Mouse (Mus musculus) hindbrain, embryonic 14.5 days (tissue): Measurements from ENCODE around the gene Numb. TPM values are rescaled to one million over a fixed set of nuclear protein-coding genes. Genes with fewer than 3 reads are reported as not detected.
"Not testable (repeated sequence)": the region's sequence is repeated elsewhere in the genome, so short reads cannot be mapped to it uniquely, and the experiment has no call there.

Source experiments
- ATAC-seq: fragments of 200-750 bp; cut with Nextera tagmentation; 2 replicates; pipeline ENCODE4 v1.8.0; 2017; ENCODE audit warnings: moderate number of reproducible peaks, mild to moderate bottlenecking, moderate TSS enrichment, moderate library complexity; ENCODE audit not compliant: low FRiP score
- DNase-seq: peaks from one replicate; pipeline ENCODE4 v3.0.0-alpha.2; 2015; ENCODE audit warnings: low spot score
- H3K27ac ChIP-seq: fragments of 300-500 bp; sonication (generic); 2 replicates; pipeline ENCODE4 v1.5.1; 2014; ENCODE audit warnings: mild to moderate bottlenecking, moderate library complexity
- H3K27me3 ChIP-seq: fragments of 300-500 bp; sonication (generic); 2 replicates; pipeline ENCODE4 v1.6.1; 2014; ENCODE audit warnings: mild to moderate bottlenecking, low read length, mixed read lengths; ENCODE audit not compliant: control insufficient read depth, insufficient read depth
- H3K36me3 ChIP-seq: fragments of 300-500 bp; sonication (generic); replicated peaks from 2 replicates; pipeline ENCODE4 v1.6.1; 2014; ENCODE audit not compliant: control insufficient read depth, insufficient read depth
- H3K4me1 ChIP-seq: fragments of 300-500 bp; sonication (generic); replicated peaks from 2 replicates; pipeline ENCODE4 v1.6.1; 2014; ENCODE audit warnings: antibody characterized with exemption, low read length, mixed read lengths; ENCODE audit not compliant: control insufficient read depth, insufficient read depth
- H3K4me2 ChIP-seq: fragments of 300-500 bp; sonication (generic); replicated peaks from 2 replicates; pipeline ENCODE4 v1.6.1; 2014; ENCODE audit warnings: mild to moderate bottlenecking, moderate library complexity
- H3K4me3 ChIP-seq: fragments of 300-500 bp; sonication (generic); replicated peaks from 2 replicates; pipeline ENCODE4 v1.5.1; 2014; ENCODE audit warnings: mild to moderate bottlenecking, low read length
- H3K9ac ChIP-seq: fragments of 300-500 bp; sonication (generic); 2 replicates; pipeline ENCODE4 v1.6.1; 2014
- H3K9me3 ChIP-seq: fragments of 300-500 bp; sonication (generic); 2 replicates; pipeline ENCODE4 v1.6.1; 2016; ENCODE audit warnings: low read length; ENCODE audit not compliant: control insufficient read depth
- WGBS: fragments of 180-500 bp; shearing (Covaris S2); extraction: QIAGEN DNeasy Blood & Tissue Kit; methylation state at CpG from one replicate; pipeline ENCODE4 v1.1.7; 2014; 5-methylcytosine and 5-hydroxymethylcytosine counted together
- polyA plus RNA-seq: library from polyadenylated mRNA; unstranded; fragments of >200 nt; fragmentation: Nextera tagmentation; extraction: Ambion mirVana; gene quantifications from 2 replicates; pipeline ENCODE4 v1.2.1, GENCODE M21; 2014

The Numb gene
- polyA plus RNA-seq, 1 experiment from 2014 or later, result 16.0 TPM

GRCm38 (mm10) chr12:83947260-83947811, 25.6 kb upstream of the Numb start:
- Histone ChIP-seq H3K4me1 (peaks cover 12% of the 10 kb centered on the region), H3K27ac (no peak overlapping the region), H3K4me2 (no peak overlapping the region), H3K9me3 (no peaks in the 10 kb centered on the region), H3K9ac (no peak overlapping the region), H3K4me3 (no peak overlapping the region), H3K36me3 (no peaks in the 10 kb centered on the region), H3K27me3 (no peaks in the 10 kb centered on the region)
- 87% methylated on average over 8 of the region's 8 CpGs for WGBS
- ATAC-seq (no peak), DNase-seq (no peak)

DNA sequence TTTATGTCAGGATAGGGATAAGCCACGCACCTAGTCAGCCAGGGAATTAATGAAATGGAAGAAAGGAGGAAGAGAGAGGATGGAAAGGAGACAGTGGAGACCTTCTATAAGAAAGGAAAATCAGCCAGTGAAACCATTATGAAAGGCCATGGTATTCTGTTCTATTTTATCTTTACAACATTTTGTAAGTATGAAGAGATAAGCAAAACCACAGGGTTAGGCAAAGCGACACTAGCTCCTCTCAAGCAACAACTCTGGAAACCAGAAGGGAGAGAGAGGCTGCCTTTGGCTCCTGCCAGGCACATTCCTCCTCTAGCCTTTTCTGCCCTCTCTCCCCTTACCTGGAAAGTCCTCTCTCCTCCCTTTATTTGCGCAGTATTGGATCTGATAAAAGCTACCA, 20.2 kb upstream of the Numb start:
- H3K27me3 ChIP-seq, result no peaks in the 10 kb centered on the region
- no peaks in the 10 kb centered on the region for H3K4me1 ChIP-seq
- H3K9ac ChIP-seq, result no peak overlapping the region
- H3K4me3 ChIP-seq, result no peak overlapping the region
- H3K9me3 ChIP-seq, result no peaks in the 10 kb centered on the region
- H3K4me2 ChIP-seq, result no peak overlapping the region
- no peak for ATAC-seq
- no peak for DNase-seq
- WGBS, result 87% methylated on average over 3 of the region's 3 CpGs
- H3K36me3 ChIP-seq, result no peaks in the 10 kb centered on the region
- no peak overlapping the region for H3K27ac ChIP-seq

- Histone ChIP-seq H3K4me2 (no peak overlapping the region), H3K27me3 (no peaks in the 10 kb centered on the region), H3K9me3 (no peaks in the 10 kb centered on the region), H3K4me3 (no peak overlapping the region), H3K36me3 (no peaks in the 10 kb centered on the region), H3K27ac (no peak overlapping the region), H3K9ac (no peak overlapping the region), H3K4me1 (no peaks in the 10 kb centered on the region)
- DNase-seq, result no peak
- no peak for ATAC-seq
- WGBS, result 67% methylated on average over 4 of the region's 4 CpGs
These were observed 18.3 kb upstream of the Numb start for GRCm38 (mm10) chr12:83940031-83940430.

GRCm38 (mm10) chr12:83939332-83939731, 17.6 kb upstream of the Numb start:
- Histone ChIP-seq H3K9me3 (no peaks in the 10 kb centered on the region), H3K4me2 (no peak overlapping the region), H3K27me3 (no peaks in the 10 kb centered on the region), H3K36me3 (no peaks in the 10 kb centered on the region), H3K4me3 (no peak overlapping the region), H3K27ac (no peak overlapping the region), H3K4me1 (no peaks in the 10 kb centered on the region), H3K9ac (no peak overlapping the region)
- DNase-seq (no peak), ATAC-seq (no peak)
- WGBS, result 62% methylated on average over 2 of the region's 2 CpGs

- H3K4me3 ChIP-seq, H3K4me1 ChIP-seq, H3K36me3 ChIP-seq, H3K9ac ChIP-seq, H3K27ac ChIP-seq, ATAC-seq, H3K4me2 ChIP-seq, H3K9me3 ChIP-seq, H3K27me3 ChIP-seq, DNase-seq: not testable (repeated sequence)
- 52% methylated on average over 1 of the region's 1 CpGs for WGBS
These were observed 16.9 kb upstream of the Numb start for GRCm38 (mm10) chr12:83938592-83938991.

- ATAC-seq (no peak), DNase-seq (no peak)
- no peak overlapping the region for H3K27ac ChIP-seq
- no peaks in the 10 kb centered on the region for H3K36me3 ChIP-seq
- H3K27me3 ChIP-seq, result no peaks in the 10 kb centered on the region
- no peak overlapping the region for H3K4me3 ChIP-seq
- H3K9ac ChIP-seq, result no peak overlapping the region
- no peaks in the 10 kb centered on the region for H3K9me3 ChIP-seq
- H3K4me2 ChIP-seq, result no peak overlapping the region
- WGBS, result 71% methylated on average over 10 of the region's 10 CpGs
- H3K4me1 ChIP-seq, result no peaks in the 10 kb centered on the region
These were observed 15.9 kb upstream of the Numb start for GRCm38 (mm10) chr12:83937600-83937999.

DNA sequence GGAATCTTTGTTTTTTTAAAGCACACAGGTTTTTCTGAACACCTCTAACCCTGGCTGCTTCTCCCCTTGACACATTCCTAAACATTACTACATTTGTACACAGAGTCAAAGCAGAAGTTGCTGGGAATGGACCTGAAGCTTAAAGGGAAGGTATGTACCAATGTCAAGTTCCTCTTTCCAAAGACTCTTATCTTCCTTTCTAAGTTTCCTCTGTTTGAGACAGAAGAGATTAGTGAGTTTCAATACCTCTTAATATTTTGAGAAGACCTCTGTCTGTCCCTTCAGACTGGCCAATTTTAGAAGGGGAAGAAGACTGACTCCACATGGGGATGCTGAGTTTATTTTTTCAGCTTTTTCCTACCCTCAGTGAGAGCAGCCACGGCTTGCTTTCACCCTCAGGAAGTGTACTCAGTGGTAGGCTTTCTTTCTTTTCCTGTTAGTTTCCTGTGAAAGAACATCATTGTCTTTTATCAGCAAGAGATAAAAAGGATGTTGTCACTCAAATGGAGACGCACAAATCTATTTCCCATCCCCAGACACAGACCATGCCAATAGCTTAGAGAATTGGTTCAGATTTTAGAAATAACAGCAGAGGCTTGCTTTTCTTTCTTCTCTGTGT, 7.6 kb upstream of the Numb start:
- Histone ChIP-seq H3K27me3 (no peaks in the 10 kb centered on the region), H3K4me2 (no peak overlapping the region), H3K27ac (no peak overlapping the region), H3K36me3 (no peaks in the 10 kb centered on the region), H3K9me3 (no peaks in the 10 kb centered on the region), H3K4me3 (no peak overlapping the region), H3K4me1 (no peaks in the 10 kb centered on the region), H3K9ac (no peak overlapping the region)
- no peak for DNase-seq
- 40% methylated on average over 2 of the region's 2 CpGs for WGBS
- ATAC-seq, result no peak

DNA sequence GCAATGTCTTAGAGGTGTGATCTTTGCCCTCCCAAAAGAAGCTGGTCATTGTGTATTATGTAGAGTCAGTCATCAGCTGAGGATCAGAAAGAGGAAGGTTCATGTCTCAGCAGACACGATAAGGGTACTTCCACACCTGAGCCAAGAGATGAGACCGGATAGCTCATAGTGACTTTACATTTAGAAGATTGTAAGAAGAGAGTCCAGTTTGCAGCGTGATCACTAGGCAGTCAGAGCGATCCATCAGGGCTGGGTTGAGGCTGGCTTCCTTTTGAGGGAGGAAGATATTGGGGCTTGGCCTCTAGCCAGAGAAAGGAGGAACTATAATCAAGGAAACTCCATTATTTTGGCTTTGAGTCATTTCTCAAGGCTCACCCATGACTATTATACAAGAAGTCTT, 6.0 kb upstream of the Numb start:
- H3K27ac ChIP-seq, result no peak overlapping the region

DNA sequence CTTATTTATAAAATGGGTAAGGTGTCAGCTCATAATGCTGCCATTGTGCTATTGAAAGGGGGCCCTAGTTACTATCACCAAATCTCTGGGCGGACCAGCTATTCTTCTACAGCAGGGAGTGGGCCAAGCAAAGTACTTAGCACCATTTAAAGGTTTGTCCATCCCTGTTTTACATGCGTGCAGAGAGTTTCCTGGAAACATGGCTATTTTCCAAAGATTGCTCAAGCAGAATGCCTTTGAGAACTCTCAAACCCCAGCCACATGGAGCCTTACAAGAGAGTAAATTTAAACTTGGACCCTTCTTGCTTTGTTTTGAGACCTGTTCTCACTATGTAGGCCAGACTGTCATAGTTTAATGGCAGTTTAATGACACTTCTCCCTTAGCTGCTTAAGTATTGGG, 4.3 kb upstream of the Numb start:
- no peak overlapping the region for H3K4me2 ChIP-seq
- DNase-seq (no peak), ATAC-seq (no peak)
- WGBS, result 69% methylated on average over 2 of the region's 2 CpGs
- H3K9ac ChIP-seq, result no peak overlapping the region
- no peaks in the 10 kb centered on the region for H3K27me3 ChIP-seq
- H3K4me3 ChIP-seq, result no peak overlapping the region
- no peak overlapping the region for H3K27ac ChIP-seq
- no peaks in the 10 kb centered on the region for H3K9me3 ChIP-seq
- H3K4me1 ChIP-seq, result peaks cover 8% of the 10 kb centered on the region
- no peaks in the 10 kb centered on the region for H3K36me3 ChIP-seq

More for the DNA sequence above, 6.0 kb upstream of the Numb start:
- H3K4me1 ChIP-seq, result peaks cover 6% of the 10 kb centered on the region
- ATAC-seq (no peak), DNase-seq (no peak)
- WGBS, result 86% methylated on average over 4 of the region's 4 CpGs
- H3K4me3 ChIP-seq, result no peak overlapping the region
- no peaks in the 10 kb centered on the region for H3K36me3 ChIP-seq
- no peaks in the 10 kb centered on the region for H3K9me3 ChIP-seq
- no peak overlapping the region for H3K4me2 ChIP-seq
- no peaks in the 10 kb centered on the region for H3K27me3 ChIP-seq
- no peak overlapping the region for H3K9ac ChIP-seq
